Mouse (Mus musculus) olfactory bulb, adult 2 months (tissue): Measurements from ENCODE around the gene Otx2.

Source experiments
- CTCF ChIP-seq: fragments of 200-500 bp; IDR thresholded peaks from 2 replicates; pipeline ENCODE4 v1.5.1; 2012; ENCODE audit warnings: low read depth, mild to moderate bottlenecking, low read length, moderate library complexity; ENCODE audit not compliant: insufficient read depth
- POLR2A ChIP-seq: fragments of 200-500 bp; IDR thresholded peaks from 2 replicates; pipeline ENCODE4 v1.6.1; 2012; ENCODE audit warnings: mild to moderate bottlenecking, low read depth, low read length, moderate library complexity; ENCODE audit not compliant: insufficient read depth

GRCm38 (mm10) chr14:48629404-48629803 is 44.2 kb downstream of the Otx2 start:
- TF ChIP-seq CTCF (no peak), POLR2A (no peak)
